Mouse (Mus musculus) adrenal gland, postnatal 36 days (tissue): Measurements from ENCODE around the gene Usp25. TPM values are rescaled to one million over a fixed set of nuclear protein-coding genes. Genes with fewer than 3 reads are reported as not detected.
A peak's percentile ranks its signal among the peaks of the same experiment; 100 is the strongest.

Source experiments
- DNase-seq, 2 experiments: peaks; one replicate each; pipeline ENCODE4 v3.0.0; 2021; ENCODE audit warnings: mixed read lengths in 1 of 2
- long read RNA-seq, 2 experiments: library from polyadenylated mRNA; stranded (forward); transcript quantifications; one replicate each; pipeline ENCODE4 v2.0.0; 2021; ENCODE audit warnings: borderline sequencing depth in 2 of 2
- total RNA-seq, 2 experiments: library from RNA; stranded (reverse); gene quantifications; 2 replicates each; pipeline ENCODE4 v1.2.3; 2021

The Usp25 gene
- 10 to 100 TPM; 45.1 to 57.6 TPM for total RNA-seq
- long read RNA-seq, experiment 1, full-length matches to known transcripts: 10 of 20 reads
- long read RNA-seq, experiment 1, partial matches to known transcripts: 9 of 20 reads
- long read RNA-seq, experiment 1, other reads (novel, unspliced or antisense): 1 of 20 reads
- long read RNA-seq, experiment 2, full-length matches to known transcripts: 2 of 3 reads
- long read RNA-seq, experiment 2, partial matches to known transcripts: 1 of 3 reads
- long read RNA-seq, experiment 2, other reads (novel, unspliced or antisense): 0 of 3 reads

- DNase-seq: peak; percentile 94 to 98
Observed at GRCm38 (mm10) chr16:77013427-77014320, at the start of gene Usp25. Gene Usp25, plus strand, starts transcription at chr16:77013706.

- DNase-seq: no peak
Observed at GRCm38 (mm10) chr16:76967593-76968275, 45.8 kb upstream of the Usp25 start.

- DNase-seq: no peak
Observed at GRCm38 (mm10) chr16:76971211-76971610, 42.3 kb upstream of the Usp25 start.

- no peak for DNase-seq
Observed at GRCm38 (mm10) chr16:76976787-76977430, 36.6 kb upstream of the Usp25 start.

GRCm38 (mm10) chr16:76983696-76984095, 29.8 kb upstream of the Usp25 start:
- no peak for DNase-seq

DNA sequence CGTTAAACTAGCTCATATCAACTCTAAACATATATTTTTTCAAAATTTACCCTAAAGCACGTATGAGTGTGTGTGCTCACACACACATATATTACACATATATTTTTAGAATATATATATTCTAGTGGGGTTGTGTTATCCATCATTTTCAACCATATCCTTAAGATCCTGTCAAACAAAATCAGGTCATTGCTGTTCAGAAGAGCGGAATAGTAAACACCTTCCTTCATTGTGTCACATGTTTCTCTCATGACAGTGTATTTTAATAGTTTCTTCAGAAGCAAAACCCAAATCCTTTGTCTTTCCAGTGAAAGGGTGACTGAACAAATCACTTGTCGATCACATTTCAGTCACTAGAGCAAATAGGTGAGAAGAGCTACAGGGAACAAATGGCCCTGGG, 25.8 kb upstream of the Usp25 start:
- no peak for DNase-seq

DNA sequence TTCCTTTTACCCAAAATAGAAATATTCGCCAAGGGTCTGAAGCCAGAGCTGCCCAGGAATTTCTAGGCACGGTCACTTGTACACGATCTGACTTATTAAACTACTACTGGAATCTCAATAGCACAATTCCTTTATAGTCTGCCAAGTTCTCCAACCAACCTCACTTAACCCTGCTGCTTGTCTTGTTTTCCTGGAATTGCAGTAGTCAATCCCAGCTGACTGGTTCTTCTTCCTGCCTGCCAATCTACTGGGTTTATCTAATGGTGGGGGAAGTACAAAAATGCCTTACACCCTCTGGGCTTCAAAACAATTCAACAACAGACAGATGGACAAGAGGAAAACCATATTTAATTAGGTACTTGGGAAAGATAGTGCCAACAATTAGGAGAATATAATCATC, 9.6 kb upstream of the Usp25 start:
- DNase-seq: no peak

GRCm38 (mm10) chr16:77009173-77009572, 4.3 kb upstream of the Usp25 start:
- no peak for DNase-seq

DNA sequence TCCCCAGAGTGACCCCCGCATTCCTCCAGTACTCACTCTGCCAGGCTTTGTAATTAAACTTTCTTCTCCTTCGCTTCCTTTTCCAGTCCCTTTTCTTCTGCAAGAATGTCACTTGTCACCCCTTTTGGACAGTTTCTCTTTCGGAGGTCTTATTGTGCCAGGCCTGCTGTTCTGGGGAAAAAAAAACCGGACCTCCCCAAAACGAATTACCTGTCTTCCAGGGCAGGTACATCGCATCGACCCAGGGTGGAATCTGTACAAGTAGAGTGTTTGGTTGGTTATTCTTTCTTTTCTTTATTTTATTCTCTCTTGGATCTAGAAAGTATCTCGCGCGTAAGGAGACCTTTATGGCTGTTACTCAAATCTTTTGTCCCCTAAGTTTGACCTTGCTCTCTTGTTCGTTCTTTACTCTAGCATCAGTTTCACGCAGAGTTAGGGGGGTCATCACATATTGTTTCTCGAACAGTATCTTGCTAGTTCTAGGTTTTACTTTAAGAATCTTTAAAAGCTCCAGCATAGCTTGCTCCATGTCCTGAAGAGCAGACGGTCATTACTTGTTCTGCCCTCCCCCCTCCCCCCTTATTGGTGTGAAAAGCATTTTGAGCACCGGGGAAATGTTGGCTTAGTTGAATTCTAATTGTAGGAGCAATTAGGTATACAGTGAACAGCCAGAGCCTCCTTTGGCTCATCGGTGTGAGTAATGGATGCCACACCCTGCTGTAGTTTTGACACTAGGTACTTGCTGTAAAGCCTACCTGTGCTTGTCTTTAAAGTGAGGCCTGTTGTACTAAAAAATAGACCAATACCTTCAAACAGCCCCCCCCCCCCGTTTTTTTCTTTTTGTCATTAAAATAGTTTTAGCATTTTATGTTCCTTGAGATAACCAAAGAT, 1.1 kb downstream of the Usp25 start:
- no peak for DNase-seq

GRCm38 (mm10) chr16:77015380-77016346, 2.2 kb downstream of the Usp25 start:
- no peak for DNase-seq

- DNase-seq: no peak
Observed at GRCm38 (mm10) chr16:77017931-77018330, 4.4 kb downstream of the Usp25 start.

- no peak for DNase-seq
Observed at GRCm38 (mm10) chr16:77020190-77020589, 6.7 kb downstream of the Usp25 start.

DNA sequence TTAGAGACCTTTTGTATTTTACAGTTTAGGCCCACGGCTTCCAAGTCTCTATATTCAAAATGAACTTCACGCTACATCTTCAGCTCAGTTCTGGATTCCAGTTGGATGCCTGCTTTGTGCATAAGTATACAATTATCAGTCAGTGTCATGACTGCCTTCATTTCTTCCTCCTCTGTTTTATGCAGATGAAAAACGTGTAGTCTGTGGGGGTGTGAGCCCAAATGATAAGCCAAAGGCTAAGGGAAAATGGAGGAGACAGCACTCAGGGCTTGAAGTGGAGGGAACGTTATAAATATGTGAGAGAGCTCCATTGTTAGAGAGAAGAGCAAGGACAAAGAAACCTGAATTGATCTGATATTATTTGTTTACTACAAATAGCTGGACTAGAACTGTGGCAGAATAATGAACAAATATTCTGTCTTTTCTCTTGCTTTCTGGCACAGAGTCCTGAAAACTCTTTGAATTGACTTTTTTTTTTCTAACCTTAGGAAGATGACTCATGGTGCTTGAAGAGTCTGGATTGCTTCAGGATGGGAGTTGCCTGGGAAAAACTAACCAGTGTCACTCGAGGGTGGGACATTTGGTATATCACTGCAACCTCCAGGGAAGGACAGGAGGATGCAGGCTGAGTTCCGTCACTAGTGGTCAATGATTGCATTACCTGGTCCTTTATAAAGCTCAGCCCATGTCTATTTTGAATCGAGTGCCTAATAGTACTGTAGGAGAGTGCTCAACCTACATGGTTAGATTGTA, 10.3 kb downstream of the Usp25 start:
- peak in 1 of 2 experiments; percentile 22 for DNase-seq

DNA sequence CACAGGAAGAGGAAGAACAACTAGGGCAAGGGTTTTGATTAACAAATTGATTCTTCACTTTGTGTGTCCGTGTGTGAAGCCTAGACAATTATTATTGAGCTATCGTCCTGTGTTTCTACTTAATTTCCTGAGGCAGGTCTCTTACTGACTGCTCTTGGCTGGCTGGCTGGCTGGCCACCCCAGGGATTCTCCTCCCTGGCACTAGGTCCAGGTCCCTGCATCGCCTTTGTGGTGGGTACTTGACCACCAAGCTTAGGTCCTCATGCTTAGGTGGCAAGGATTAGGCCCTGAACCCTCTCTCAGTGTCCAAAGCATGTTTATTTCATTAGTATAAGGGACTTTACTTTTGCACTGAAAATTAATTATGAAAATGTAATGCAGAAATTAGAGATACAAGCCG, 12.6 kb downstream of the Usp25 start:
- no peak for DNase-seq

DNA sequence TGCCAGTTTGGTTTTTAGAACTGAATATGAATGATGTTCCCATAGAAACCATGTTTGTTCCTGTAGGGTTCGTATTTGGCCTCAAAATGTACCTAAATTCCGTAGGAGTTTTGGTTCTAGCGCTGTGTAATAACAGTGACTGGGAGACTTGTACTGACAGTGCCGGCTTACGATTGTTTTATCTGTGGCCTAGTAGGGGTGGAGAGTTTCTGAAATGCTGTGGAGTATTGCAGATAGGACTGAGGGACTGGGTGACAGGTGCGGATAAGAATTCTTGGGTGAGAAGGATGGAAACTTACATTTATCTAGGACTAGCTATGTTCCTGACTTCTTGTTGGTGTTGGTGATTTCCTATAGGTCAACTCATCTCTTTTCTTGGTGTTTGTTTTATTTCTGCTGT, 13.4 kb downstream of the Usp25 start:
- DNase-seq: no peak

DNA sequence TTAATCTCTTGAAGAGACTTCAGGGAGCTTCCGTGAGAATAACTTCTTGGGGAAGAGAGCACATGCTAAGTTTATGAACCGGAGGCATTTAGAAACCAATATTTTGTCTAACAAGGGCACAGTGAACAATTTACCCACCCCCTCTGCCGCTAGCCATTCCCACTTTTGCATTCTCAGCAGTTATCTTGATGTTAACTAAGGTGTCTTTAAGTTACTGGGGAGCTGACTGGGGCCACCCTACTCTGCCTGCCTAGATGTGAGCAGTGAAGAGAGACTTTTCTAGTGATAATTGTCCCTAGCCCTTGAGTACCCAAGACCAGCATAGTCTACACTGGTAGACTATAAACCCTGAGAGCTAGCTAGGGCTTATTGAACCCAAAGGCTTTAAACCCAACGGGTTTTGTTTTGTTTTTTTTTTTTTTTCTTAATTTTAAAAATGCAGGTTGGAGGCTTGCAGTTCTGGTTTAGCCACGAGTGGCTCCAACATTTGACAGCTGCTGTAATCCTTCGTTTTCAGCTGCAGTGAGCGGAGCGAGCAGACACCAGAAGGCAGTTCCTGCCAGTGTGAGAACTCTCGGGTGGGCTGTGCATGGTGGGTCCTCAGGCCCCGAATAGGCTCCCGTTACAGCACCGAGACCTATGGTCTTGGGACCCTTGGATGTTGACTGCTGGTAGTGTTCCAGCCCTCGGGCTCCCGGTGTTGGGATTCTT, 14.6 kb downstream of the Usp25 start:
- no peak for DNase-seq

GRCm38 (mm10) chr16:77028687-77029417, 15.3 kb downstream of the Usp25 start:
- peak; percentile 67 to 75 for DNase-seq

DNA sequence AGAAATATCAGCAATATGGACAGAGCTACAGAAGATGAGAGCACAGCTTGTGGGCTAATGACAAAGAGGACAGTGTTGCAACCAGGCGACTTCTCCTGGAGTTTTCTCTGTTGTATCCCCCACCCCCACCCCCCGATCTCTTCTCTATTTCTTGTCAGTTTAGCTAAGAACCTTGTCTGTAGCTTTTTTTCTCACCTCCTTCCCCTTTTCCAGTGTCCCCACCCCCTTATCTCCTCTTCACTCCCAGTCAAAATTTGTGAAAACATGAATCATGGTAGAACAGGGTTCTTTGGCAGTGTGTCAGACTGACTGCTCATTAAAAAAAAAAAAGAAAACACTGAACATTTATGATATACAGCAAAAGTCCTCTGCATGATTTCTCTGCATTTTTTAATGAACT, 16.9 kb downstream of the Usp25 start:
- no peak for DNase-seq
